Mouse (Mus musculus): ENCODE measurements around the gene Atm.

DNA sequence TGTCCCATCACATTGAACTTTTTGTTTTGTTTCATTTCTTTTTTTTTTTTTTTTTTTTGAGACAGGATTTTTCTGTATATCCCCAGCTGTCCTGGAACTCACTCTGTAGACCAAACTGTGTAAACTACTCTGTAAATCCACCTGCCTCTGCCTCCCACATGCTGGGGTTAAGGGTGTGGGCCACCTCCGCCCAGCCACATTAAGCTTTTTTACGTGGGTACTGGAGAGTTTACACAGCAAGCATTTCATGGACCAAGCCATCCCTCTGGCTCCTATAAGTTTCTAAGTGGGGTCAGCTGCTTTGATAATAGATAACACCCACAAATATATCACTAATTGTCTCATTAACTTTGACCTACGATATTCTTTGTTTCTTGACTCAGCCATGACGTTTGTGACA lies 128.0 kb downstream of the Atm start:
- TF ChIP-seq MAZ (IDR thresholded peaks at IDR 0.05; ENCODE audit: low read depth, low read length) (no peak), RAD21 (IDR thresholded peaks at IDR 0.05; ENCODE audit: low read depth, low read length) (no peak)

Measured in CH12.LX (cell line).